Mouse (Mus musculus) lung, postnatal 0 days (tissue): ENCODE results near the gene March6.

Source experiments
- CTCF ChIP-seq: IDR thresholded peaks from 2 replicates; pipeline ENCODE4 v1.5.1; 2016; ENCODE audit warnings: antibody characterized with exemption, mild to moderate bottlenecking
- EP300 ChIP-seq: IDR thresholded peaks from 2 replicates; pipeline ENCODE4 v1.6.1; 2016; ENCODE audit warnings: antibody characterized with exemption, mild to moderate bottlenecking, control low read depth

DNA sequence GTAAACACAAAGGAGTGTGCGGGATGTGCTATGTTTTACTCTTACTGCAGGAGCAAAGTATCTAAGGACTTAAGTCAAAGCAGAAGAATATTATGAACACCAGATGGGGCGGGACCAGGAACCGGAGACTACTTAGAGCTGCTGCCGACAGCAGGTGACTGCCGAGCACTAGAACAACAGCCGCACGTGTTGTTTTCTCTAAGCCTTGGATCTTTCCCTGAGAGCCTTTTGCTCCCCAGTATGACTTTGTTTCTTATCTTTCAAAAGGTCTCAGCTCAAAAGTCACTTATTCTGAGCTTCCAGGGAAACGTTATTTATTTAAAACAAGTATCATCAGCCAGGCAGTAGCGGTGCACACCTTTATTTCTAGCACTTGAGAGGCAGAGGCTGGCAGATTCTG lies 36.0 kb downstream of the March6 start:
- TF ChIP-seq CTCF (no peak), EP300 (no peak; the same call in 1 of the 2 replicates)
